Mouse (Mus musculus) frontal cortex, postnatal 14 days (tissue): ENCODE results near the gene Hivep3.

Experiments
- DNase-seq, 2 experiments: peaks; one replicate each; pipeline ENCODE4 v3.0.0; 2022; ENCODE audit warnings: low spot score in 2 of 2

The Hivep3 gene

DNA sequence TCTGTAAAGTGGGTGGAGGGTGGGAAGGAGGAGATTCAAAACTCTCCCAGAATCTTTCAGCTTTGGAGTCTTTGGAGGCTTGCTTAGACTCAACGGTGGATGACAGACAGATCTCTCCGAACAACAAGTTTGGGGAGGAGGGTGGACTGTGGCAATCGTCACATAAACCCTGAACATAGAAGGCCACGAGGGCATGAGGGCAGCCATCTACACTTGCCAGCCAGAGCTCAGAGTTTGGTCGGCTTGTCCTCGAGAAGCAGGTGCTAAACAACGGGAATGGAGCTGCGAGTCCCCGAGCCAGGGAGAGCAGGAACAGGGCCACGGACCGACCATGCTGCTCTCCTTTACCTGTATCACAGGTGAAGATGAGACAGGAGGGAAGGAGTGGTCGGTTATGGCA lies 242.2 kb downstream of the Hivep3 start:
- no peak for DNase-seq

DNA sequence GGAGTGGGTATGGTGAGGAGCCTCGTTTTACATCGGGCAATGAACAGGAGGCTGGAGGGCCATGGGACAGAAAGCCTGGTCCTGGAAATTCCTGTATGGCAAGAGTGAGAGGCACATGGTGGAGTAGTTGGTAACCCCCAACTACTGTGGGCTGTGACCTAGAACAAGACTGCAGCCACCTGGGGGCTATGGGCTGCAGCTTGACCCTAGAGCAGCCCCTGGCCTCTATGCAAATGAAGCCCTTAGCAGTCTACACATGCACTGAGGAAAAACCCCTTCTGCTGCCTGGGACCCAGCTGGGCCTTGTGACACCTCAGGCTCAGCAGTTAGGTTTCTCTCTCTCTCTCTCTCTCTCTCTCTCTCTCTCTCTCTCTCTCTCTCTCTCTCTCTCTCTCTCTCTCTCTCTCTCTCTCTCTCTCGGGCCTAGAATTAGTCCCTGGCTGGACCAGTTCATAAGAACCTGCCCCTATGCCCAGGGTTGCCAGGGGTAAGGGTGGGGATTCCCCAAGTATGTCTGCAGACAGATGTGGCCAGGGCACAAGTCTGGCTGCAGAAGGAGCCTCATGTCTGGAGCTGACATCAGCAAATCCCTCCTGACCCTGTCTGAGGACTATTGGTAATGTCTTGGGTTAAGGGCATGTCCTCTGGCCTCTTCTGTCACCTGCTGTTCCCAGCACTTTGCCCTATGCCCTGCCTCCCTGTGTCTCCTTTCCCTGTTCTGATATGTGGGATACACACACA lies 243.0 kb downstream of the Hivep3 start:
- DNase-seq, result no peak

DNA sequence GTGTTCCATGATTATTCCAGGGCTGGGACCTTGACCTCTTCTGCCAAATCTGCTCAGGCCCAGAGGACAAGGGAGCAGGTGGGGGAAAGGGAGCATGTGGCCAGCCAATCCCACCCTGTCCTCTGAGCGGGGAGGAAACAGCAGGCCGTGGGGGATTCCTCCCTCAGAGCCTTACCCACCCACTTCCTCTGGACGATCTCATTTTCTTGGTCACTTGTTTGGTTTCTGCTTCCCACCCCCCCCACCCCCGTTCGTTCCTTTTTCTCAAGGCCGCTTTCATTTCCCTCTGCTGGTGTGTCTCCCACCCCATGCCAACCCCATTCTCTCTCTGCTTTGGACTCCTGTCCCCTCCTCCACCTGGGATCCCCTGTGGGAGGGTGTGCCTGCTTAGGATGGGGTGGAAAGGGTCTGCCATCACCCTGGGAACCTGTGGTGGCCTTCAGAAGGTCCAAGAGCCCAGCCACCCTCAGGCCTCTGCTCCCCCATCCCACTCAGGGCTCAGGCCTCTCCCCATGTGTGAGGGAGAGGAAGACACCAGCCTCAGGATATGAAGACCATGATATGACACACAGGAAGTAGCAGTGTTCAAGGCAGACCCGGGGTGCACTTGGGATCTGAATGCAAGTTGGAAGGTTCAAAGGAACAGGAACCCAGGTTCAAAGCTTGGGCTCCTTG lies 244.4 kb downstream of the Hivep3 start:
- no peak for DNase-seq

DNA sequence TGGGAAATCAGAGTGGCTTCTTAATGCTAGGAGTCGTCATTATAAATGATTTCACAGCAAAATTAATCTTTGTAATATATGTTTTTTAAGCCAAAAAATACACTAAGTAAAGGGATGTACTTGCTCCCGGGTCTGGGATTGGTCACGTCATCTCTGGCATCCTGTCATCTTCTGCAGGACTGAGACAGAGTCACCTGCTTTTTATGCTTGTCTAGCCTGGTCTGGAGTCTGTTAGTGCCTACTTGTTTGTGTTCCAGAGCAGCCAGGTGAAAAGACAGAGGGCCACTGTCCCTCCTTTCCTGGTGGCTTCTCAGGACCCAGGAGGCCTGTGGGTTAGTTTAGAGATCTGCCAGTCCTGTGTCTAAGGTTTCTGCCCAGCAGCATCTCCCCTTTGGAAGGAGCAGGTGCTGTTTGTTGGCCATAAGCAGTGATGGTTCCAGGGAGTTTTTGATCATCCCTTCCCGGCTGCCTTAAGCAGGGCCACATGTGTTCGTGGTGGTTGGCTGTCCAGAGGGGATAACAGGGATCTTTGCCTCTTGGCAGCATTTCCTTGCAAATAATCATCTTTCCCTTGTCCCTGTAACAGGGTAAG lies 245.8 kb downstream of the Hivep3 start:
- no peak for DNase-seq

DNA sequence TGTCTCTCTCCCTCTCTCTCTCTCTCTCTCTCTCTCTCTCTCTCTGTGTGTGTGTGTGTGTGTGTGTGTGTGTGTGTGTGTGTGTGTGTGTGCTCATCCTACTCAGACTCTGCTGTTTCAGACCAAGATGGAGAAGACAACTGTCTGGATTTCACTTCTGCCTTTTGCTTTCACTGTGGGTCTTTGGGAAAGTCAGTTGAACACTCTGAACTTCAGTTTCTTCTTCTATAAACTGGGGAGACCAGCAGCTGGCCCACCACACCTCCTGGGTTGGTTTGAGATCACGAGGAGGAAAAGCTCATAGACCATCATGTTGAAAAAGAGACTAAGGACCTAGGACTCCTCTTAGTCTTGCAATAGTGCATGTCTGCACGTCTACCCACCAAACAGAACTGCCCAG lies 246.3 kb downstream of the Hivep3 start:
- no peak for DNase-seq

DNA sequence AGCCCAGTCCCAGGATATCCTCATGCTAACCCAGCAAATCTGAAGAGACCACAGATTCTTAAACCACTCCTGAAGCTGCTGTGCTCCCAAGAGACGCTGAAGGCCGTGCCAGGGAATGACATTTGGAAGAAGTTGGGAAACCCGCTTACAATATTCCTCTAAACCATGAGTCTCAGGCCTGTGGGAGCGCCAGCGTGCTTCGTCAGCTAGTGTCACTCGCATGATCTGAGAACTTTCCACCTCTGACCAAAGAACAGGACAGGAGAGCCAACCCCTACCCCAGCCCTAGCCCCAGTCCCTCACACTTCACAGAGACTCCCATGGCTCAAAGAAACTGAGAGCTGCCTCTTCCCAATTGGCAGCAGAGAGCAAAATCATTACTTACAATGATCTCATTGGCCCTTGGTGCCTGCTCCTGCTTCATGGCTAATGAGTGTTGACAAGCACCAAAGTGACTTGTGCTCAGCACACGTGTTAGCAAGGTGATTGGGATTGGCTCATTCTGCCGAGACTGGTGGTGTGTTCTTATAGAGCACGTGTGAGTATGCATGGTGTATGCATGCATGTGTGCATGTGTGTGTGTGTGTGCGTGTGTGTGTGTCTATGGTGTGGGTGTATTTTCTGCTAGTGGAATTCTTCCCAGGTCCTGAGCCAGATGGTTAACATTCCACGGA lies 247.6 kb downstream of the Hivep3 start:
- DNase-seq, result no peak

DNA sequence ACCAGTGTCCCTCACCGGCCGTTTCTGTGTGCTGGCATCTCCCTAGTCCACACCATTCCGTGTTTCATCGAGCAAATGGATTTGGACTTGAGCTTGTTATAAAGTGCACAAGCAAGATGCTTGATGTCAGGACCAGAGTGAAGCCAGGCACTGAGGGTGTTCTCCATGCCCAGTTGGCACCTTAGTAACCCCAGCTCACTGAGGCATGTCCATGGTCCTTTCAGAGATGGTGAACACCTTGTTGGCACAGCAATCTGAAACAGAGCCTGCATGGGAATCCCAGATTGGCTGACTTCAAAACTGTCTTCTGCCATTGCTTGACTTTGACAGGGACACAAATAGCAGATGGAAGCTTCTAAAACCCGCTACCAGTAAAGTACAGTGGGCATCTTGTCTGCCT lies 252.5 kb downstream of the Hivep3 start:
- no peak for DNase-seq

DNA sequence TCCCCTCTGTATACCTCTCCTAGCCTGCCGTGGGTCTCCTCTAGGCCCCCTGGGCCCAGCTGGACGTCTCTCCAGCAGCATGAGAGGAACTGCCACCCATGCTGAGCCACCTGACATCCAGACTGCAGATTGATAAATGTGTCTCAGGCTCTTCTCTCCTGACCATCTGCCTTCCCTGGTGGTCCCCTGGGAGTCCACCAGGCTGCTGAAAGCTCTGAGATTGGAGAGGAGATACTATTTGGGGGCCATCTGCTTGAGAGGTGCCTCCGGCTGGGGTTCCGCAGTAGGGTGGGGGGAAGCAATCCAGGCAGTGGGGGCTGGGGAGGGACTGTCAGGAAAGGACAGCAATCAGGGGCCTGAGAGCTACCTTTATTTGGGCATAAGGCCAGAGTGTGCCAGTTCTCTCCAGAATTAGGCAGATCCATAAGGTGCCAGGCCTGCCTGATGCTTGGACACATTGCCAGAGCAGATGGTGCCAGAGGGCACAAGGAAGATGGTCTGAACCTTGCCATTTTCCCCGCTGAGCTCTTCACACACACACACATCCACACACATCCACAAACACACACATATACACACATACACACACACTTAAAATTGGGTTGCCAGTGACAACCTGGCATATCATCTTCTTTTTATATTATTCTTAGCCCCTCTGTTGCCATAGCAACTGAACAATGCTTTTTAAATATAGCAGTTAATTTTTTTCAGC lies 253.2 kb downstream of the Hivep3 start:
- DNase-seq, result no peak

DNA sequence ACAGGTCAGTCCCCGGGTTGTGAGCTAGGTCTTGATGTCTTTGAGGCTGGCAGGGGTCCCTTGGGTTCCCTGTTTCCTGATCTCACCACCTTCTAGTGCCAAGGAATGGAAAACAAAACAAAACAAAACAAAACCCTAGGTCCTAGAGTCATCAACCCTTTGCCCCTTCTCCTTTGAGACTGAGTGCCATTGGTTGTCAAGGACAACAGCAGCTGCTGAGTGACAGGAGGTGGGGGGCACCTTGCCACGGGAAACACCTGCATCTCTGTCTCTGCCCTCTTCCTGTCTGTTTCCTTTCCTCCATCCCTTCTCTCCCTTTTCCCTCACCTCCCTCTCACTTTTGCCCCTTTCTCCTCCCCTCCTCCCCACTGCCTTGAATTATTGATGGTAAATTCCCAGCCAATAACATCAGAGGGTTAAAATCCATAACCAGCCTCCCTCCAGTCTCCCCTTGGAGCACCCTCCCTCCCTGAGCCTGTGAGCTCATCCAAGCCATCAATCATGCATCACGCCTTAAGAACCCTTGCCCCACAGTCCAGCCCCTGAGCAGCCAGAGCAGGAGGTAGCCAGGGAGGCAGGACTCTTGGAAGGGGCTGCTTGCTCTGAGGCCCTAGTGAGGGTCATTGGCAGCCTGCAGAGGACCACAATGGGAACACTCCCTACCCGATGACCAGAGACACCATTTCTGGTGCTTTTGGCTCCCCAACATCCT lies 253.9 kb downstream of the Hivep3 start:
- DNase-seq, result no peak

DNA sequence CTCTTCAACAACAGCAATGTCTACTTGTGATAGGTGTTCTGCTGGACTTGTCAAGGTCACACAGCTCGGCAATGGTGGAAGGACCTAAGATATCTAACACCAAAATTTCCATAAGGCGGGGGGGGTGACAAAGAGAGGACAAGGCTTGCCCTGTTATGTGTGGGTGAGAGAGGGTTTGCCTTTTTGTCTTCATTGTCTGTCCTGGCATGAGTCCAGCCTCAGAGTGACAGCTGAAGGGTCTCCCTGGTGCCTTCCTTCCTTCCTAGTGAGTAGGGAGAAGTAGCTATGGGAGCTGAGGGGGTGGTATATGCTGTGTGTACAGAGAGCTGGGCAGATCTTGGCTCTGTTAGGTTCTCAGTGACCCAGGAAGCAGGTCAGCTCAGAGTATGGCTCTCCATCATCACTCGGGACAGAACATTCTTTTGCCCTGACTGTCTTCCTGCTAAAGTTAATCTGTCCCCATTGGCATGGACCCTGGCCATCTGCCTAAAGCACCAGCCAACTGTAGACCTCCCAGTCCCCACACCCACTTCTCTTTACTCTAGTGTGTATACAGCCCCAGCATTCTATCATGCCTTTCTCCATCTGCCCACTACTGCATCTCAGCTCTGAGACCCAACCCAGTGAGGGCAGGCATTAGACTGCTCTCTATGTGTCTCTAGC lies 255.6 kb downstream of the Hivep3 start:
- DNase-seq, result no peak

DNA sequence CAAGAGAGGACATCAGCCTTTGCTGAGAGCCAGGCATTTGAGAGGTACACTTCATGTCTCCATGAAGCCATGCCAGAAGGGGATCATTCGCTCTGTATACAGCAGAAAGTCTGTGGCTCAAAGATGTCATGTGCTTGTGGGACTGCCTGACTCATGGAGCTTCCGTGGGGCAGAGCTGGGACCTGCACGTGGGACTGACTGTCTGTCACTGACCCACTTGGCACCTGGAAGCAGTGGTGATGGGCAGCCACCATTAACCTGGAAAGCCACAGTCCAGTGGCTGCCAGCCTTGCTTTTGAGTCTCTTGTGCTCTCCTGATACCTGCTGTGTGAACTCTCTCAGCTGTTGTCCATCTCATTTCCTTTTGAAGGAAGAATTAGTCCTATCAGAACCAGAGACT lies 256.8 kb downstream of the Hivep3 start:
- DNase-seq, result no peak

DNA sequence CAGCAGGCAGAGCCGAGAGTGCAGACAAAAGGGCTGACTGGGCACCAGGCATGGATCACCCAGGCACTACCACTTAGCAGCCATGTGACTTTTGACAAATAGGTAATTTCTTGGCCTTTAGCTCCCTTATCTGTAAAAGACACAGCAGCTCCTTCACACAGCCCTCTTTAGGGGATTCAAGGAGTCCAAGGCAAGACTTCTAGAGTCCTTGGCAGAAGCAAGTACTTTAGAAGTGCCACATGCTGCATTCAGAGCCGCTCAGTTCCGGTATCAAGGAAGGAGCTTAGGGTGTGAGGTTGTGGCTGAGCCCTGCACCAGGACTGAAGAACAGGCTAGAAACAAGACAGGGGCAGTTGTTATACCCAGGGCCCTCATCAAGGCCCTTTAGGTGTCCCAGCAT lies 257.3 kb downstream of the Hivep3 start:
- no peak for DNase-seq

DNA sequence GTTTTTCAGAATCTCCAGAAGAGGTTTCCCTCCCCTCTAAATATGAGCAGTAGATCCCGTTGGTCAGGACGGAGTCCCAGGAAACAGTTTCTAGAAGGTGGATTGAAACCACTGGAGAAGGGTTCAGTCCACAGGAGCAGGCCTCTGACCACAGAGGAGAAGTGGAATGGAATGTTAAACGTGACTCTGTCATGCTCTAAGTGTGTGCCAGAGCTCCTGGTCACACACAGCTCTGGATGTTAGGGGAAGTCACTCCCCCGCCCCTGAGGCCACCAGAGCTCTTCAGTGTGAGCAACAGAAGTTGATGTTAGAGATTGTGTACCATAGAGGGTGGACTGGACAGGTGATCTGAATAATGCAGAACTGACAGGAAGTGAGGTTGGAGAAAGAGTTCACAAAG lies 258.2 kb downstream of the Hivep3 start:
- no peak for DNase-seq

DNA sequence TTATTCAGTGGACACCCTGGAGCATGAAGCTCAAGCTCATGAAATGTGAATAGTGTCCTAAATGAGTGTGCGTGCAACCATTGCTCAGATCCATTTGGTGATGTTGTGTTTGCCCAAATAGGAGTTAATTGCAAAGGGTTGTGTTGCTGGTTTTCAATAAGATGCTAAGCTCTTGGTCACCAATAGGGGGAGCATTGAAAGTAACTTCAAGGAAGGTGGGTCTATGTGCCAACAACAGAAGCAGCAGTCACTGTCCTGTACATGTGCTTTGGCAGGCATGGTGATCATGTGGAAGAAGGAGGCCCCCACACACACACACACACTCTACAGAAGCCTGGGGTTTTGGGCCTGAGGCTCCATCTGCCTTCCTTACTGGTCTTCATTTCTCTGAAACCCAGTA lies 262.8 kb downstream of the Hivep3 start:
- DNase-seq, result no peak

DNA sequence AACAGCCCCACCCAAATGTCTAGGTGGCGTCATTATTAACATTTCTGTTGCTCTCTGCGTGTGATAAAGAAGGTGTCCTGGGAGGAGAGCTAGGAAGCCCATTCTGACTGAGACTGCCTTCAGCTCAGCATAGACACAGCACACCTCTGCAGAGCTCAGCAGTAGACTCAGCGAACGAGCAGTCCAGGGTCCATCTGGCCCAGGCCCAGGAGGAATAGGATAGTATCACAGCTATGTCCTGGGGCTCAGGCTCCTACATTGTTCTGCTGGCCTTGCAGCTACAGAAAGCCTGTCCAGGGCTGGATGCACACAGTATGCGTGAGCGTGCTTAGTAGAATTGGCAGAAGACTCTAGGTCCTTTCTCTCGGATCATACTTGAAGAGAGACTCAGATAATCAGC lies 263.8 kb downstream of the Hivep3 start:
- no peak for DNase-seq

DNA sequence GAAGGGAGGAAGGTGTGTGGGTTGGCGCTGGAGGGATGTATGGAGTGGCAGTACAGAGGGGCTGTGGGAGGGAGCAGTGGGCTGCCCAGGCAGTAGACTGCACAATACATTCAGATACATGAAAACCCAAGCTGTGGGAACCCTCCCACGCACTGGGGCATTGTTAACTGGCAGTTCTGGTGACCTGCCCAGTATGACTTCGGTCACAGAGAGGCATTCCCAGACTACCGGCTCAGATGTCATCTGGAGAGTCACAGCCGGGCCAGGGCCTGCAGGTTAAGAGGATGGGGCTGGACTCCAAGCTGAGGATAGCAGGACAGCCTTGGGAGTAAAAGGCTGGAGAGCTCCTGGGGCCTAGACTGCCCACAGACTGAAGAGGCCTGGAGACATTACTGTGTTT lies 265.3 kb downstream of the Hivep3 start:
- no peak for DNase-seq

DNA sequence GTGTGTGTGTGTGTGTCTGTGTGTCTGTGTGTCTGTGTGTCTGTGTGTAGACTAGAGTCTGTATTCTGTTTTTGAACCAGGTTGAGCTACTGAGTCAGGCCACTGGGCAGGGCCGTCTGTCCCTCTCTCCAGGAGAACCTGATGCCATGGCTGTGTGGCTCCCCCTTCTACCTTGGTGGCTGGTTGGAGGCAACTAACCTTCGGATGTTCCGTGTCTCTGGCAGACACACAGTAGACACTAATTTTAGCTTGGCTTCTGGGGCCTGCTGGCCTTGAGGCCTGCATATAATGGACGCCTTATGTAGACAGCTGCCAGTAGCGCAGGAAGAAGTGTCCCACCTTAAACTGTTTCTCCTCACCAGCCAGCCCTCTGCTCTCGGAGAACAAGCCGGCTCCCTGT lies 267.3 kb downstream of the Hivep3 start:
- DNase-seq, result no peak

DNA sequence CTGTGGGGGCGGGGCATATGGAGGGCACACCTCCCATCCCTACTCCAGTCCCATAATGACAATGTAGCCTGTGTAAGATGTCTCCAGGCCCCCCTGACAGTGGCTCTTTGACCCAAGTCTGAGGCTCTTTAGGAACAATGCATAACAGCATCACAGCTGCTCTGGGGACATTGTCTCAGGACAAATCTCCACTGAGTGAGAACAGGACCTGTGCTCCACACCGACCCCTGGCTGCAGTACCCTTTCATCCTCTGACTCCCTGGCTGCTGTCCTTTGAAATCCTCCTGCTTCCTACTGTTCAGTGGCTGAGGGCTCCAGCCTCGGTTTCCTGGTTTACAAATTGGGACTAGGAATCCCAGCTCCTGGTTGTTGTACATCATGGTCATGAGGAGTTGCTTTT lies 269.4 kb downstream of the Hivep3 start:
- DNase-seq, result no peak

DNA sequence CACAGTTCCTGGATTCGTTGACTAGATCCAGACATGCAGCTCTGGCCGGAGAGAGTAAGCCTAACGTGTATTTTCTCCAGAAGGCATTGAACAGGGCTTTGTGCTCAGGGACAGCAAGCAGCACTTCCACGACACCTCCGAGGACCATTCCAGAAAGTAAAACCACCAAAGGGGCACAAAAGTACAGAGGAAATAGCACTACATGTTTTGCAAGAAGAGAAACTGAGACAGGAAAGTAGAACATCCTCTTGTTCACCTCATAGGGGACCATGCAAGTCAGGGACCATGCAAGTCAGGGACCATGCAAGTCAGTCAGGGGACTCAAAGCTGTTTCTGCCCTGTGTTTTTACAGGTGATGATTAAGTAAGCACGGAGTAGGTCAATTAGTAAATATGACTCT lies 272.5 kb downstream of the Hivep3 start:
- no peak for DNase-seq

DNA sequence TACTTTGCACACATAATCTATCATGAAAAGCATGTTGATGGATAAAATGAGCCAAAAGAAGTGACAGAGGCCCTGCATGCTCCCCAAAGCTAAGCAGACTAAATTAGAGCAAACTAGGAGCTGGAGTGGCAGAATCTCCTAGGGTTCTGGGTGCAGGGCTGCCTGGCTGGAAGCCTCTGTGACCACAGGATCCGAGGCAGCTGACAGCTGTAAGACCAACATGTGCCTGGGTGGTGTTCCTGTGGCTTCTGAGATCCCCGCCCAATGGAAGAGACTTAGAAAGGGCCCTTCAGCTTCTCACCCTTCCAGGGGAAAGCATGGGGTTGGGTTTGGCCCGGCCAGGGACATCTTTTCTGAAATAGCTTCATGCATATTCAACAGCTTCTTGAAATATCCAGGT lies 274.3 kb downstream of the Hivep3 start:
- no peak for DNase-seq

DNA sequence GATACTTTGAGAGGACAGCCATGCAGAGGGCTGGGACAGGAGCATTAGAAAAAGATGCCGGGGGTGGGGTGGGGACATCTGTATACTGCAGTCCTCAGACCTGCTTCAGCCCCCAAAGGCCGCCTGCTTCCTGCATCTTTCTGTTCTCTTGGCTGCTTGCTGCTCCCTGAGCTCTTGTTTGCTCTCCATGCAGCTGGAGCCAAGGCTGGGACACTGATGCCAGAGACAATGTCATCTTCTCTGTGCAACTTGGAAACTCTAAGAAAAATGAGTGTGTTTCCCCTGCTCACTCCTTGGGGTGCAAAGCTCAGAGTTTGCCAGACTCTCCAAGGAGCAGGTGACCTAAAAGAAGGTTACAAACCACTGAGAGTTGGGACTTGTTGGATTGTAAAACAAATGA lies 275.6 kb downstream of the Hivep3 start:
- no peak for DNase-seq
